Mouse (Mus musculus) gonadal fat pad, adult 2 months (tissue): Measurements from ENCODE around the gene Kcnc2. TPM values are rescaled to one million over a fixed set of nuclear protein-coding genes. Genes with fewer than 3 reads are reported as not detected.
"Not testable (repeated sequence)": the region's sequence is repeated elsewhere in the genome, so short reads cannot be mapped to it uniquely, and the experiment has no call there.

Experiments used
- DNase-seq: peaks from one replicate; pipeline ENCODE4 v3.0.0-alpha.2; 2012; ENCODE audit warnings: low read depth
- polyA plus RNA-seq: library from polyadenylated mRNA; depleted of rRNA; stranded (reverse); fragments of >200 nt; gene quantifications from 2 replicates; pipeline ENCODE4 v1.2.3, GENCODE M21; 2012; rRNA removed

The Kcnc2 gene
- 1.1 and 2.0 TPM in 2 replicates for polyA plus RNA-seq

- DNase-seq, result no peak
Measured at GRCm38 (mm10) chr10:112270887-112271802, at the start of gene Kcnc2. Gene Kcnc2, plus strand, starts transcription at chr10:112271121.

DNA sequence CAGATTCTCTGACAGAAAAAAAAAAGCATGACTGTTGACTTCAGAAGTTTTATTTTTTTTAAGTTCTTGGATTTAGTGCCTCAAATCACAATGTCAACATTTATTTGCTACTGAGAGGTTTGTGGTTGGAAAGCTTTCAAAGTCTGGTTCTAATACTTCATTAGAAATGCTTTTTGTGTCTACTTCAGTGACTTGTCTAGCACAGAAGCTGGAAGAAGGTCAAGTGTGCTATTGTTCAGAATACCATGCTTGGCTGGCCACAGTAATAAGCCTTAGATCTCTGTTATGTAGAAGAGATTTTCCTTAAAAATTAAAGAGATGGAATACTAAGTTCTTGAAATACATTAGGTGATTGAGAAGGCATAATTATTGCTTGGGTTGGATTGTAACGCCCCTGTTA lies 43.8 kb upstream of the Kcnc2 start:
- no peak for DNase-seq

DNA sequence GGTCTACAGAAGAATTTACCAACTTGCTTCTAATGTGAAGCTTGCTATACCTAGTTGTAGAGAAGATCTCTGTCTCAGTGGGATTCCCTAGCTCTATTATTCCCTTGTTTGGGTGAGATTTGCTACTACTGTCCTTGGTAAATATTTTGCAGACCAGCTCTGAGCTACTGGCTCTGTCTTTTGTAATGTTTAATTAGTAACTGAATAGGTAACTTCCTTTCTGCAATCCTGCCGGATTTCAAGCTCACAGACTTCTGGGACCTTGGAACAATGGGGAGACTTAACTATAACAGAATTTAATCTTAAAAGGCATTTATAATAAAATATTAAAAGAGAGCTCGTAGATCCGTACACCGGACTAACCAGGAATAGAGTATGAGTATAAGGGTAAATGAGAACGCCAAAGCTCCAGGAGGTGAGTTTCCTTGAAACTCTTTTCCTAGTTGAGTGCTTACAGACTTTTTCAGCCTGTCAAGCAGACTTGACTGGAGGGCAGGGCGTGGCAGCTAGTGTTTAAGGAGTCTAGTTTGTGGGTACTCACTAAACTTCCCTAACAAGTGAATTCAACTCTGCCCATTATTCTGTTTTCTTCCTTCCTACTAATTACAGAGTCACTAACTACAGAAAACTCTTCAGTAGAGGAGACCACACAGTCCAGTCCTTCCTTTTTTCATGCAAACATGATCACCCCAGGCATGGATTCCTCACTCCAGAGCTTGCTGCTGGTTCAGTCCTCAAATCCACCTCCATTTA lies 41.7 kb upstream of the Kcnc2 start:
- DNase-seq, result not testable (repeated sequence)

- DNase-seq, result not testable (repeated sequence)
Measured at GRCm38 (mm10) chr10:112232733-112233132, 38.2 kb upstream of the Kcnc2 start.

DNA sequence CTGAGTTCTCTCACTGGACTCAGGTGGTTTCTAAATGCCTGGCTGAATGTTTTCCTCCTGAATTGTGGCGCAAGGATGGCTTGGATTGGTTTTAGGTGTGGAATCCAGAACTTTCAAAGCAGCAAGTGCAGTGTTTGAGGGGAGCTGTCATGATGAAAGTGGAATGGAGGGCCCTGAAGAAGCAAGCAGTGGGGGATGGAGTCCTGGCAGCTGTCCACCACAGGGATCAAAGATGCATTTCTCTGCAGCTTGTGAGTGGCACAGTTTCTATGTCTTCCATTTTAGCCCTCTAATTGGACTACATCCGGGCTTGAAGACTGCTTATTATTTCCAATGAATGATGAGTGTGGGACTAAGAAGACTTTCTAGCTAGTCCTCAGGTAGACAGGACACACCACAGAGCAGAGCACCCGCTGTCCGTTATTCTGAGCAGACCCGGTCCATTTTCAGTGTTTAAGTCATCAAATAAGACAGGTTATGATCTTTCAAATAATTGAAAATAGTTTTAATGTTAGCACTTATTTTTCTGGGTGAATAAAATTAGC lies 35.5 kb upstream of the Kcnc2 start:
- DNase-seq, result not testable (repeated sequence)

GRCm38 (mm10) chr10:112248273-112248672 lies 22.6 kb upstream of the Kcnc2 start:
- DNase-seq, result no peak

- no peak for DNase-seq
Measured at GRCm38 (mm10) chr10:112263467-112263866, 7.5 kb upstream of the Kcnc2 start.

GRCm38 (mm10) chr10:112269481-112269880 lies 1.4 kb upstream of the Kcnc2 start:
- DNase-seq, result no peak

GRCm38 (mm10) chr10:112269939-112270781 lies 761 bp upstream of the Kcnc2 start:
- DNase-seq, result no peak

- no peak for DNase-seq
Measured at GRCm38 (mm10) chr10:112271803-112272165, 863 bp downstream of the Kcnc2 start.

GRCm38 (mm10) chr10:112272171-112272570 lies 1.2 kb downstream of the Kcnc2 start:
- no peak for DNase-seq

- no peak for DNase-seq
Measured at GRCm38 (mm10) chr10:112277996-112278395, 7.1 kb downstream of the Kcnc2 start.

DNA sequence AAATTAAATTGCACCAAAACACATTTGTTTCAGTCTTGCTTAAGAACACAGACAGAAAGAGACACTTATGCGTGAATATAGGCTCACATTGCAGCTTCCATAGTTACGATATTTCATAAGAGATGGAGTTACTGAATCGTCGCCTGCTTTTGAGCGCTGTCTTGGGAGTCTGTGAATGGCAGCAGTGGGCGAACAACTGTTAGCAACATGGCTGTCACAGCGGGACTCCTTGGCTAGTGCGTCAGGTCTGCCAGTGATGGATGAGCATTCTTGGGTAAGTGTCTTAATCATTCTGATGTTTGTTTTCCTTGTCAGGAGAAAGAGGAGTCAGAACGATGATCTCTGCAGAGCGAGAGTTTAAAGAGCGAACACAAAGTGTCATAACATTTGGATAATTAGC lies 44.2 kb downstream of the Kcnc2 start:
- no peak for DNase-seq

GRCm38 (mm10) chr10:112317783-112318182 lies 46.9 kb downstream of the Kcnc2 start:
- no peak for DNase-seq

GRCm38 (mm10) chr10:112357669-112358362 lies 86.9 kb downstream of the Kcnc2 start:
- no peak for DNase-seq

DNA sequence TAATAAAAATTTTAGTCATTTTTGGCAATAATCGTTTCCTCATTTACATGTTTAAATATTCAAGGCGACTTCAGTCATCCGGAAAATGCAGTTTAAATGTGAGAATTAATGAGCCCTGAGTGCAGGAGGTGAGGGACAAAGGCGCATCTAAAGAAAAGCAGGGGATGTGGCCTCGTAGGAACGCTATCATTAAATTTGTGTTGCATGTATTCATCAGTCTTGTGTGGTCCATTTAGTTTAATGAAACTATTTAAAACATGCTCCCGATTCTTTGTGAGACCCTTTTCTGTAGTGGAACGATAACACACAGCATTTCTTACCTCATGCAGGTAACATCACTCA lies 87.4 kb downstream of the Kcnc2 start:
- DNase-seq, result no peak

- DNase-seq, result no peak
Measured at GRCm38 (mm10) chr10:112360704-112361103, 89.8 kb downstream of the Kcnc2 start.

- DNase-seq, result no peak
Measured at GRCm38 (mm10) chr10:112368369-112368768, 97.4 kb downstream of the Kcnc2 start.

GRCm38 (mm10) chr10:112377163-112377562 lies 106.2 kb downstream of the Kcnc2 start:
- DNase-seq, result no peak

DNA sequence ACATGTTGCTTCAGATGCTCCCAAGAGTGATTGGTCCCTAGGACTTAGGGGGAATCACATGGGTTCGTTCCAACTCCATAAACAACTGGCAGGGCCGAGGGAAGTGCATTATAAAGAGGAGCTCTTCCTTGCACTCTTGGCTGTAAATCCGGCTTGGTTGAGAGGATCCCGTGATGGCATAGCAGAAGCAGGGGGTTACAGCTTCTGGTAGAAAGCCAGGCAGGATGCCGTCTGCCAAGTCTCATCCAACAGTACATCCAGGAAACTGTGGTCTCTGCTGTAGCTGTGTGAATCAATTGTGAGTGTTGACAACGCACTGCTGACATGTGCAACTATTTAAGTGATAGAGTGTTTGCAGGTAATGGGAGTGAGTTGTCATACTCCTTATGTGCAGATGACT lies 107.5 kb downstream of the Kcnc2 start:
- DNase-seq, result no peak

GRCm38 (mm10) chr10:112380590-112380989 lies 109.7 kb downstream of the Kcnc2 start:
- DNase-seq, result no peak
